Mouse (Mus musculus): ENCODE measurements around the gene Cacul1.

- no peak for TF ChIP-seq CTCF (conservative IDR thresholded peaks at IDR 0.05; ENCODE audit: insufficient read depth, insufficient read length, low read depth, low read length)
- no peak for TF ChIP-seq POLR2A (IDR thresholded peaks at IDR 0.05; ENCODE audit: low read depth, low read length)
These were observed 65.8 kb downstream of the Cacul1 start for GRCm38 (mm10) chr19:60515064-60515463.
